Mouse (Mus musculus) olfactory bulb, adult 2 months (tissue): ENCODE measurements at regions not wholly inside any gene's neighbourhood (a gene's known extent, or its start where the extent isn't known, plus 50 kb on each side); places are given as distances from the start of the nearest gene placed in this dataset.

Source experiments
- H3K27ac ChIP-seq: fragments of 200-500 bp; 2 replicates; pipeline ENCODE4 v1.5.1; 2012; ENCODE audit warnings: low read depth, low read length; ENCODE audit not compliant: insufficient read depth
- H3K4me1 ChIP-seq: fragments of 200-500 bp; 2 replicates; pipeline ENCODE4 v1.6.1; 2012; ENCODE audit warnings: low read length; ENCODE audit not compliant: control insufficient read depth, insufficient read depth
- H3K4me3 ChIP-seq: fragments of 200-500 bp; 2 replicates; pipeline ENCODE4 v1.5.1; 2012; ENCODE audit warnings: mild to moderate bottlenecking, low read depth, low read length, moderate library complexity; ENCODE audit not compliant: insufficient read depth
- CTCF ChIP-seq: fragments of 200-500 bp; IDR thresholded peaks from 2 replicates; pipeline ENCODE4 v1.5.1; 2012; ENCODE audit warnings: low read depth, mild to moderate bottlenecking, low read length, moderate library complexity; ENCODE audit not compliant: insufficient read depth
- POLR2A ChIP-seq: fragments of 200-500 bp; IDR thresholded peaks from 2 replicates; pipeline ENCODE4 v1.6.1; 2012; ENCODE audit warnings: mild to moderate bottlenecking, low read depth, low read length, moderate library complexity; ENCODE audit not compliant: insufficient read depth
- WGBS: fragments of 180-500 bp; shearing (Covaris S2); methylation state at CpG from one replicate; pipeline ENCODE4 v1.1.7; 2018; 5-methylcytosine and 5-hydroxymethylcytosine counted together

DNA sequence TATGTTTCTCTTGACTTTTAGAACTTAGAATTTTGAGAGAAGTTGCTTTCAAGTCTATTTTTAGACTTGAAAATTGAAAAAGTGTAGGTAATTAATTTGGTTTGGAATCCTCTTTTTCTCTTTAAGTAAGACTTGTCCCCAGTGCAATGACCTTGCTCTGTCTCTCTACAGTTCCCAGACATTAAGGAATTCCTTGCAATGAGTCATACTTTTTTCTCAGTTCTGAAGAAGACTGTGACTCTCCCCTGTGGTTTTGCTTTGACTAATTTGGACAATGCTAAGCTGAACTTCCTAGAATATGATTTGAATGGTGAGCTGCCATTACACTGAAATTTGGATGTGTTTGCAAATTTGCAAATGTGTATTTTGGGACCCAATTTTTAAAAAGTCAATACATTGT, 445.0 kb upstream of the Stxbp6 start:
- TF ChIP-seq POLR2A (no peak), CTCF (no peak)
- Histone ChIP-seq H3K4me1 (no peaks in the 10 kb centered on the region), H3K27ac (no peak overlapping the region), H3K4me3 (no peak overlapping the region)

- H3K4me1 ChIP-seq, result no peaks in the 10 kb centered on the region
- no peak overlapping the region for H3K27ac ChIP-seq
- H3K4me3 ChIP-seq, result no peak overlapping the region
- 78% methylated on average over 3 of the region's 3 CpGs for WGBS
- TF ChIP-seq POLR2A, result no peak
- TF ChIP-seq CTCF, result no peak
Measured at GRCm38 (mm10) chr12:45514459-45514858, 439.9 kb upstream of the Stxbp6 start.

DNA sequence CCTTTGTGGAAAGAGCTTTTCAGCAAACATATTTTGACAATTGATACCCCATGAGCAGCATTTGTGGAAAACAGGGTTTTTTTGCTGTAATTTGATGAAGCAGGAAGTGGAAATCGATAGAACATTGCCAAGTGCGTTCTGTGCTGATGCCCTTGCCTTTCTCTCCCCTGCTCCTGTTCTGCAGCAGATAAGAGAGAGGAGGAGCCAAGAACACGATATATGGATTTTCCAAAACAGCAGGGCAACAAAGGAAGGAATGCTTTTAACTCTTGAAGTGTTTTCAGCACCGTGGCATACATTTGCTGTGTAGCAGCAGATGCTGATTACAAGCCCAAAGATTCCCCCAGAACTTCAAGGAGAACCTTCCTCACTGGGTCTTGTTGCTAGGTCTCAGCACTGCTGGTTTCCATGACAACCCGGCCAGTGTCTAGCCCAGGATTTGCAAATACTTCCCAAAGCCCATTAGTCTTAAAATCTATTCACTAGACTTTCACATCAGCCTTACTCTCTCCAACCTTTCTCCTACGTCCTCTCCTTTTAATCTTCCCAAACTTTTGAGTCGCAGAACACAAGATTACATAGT, 433.0 kb upstream of the Stxbp6 start:
- no peak overlapping the region for H3K27ac ChIP-seq
- TF ChIP-seq CTCF (no peak), POLR2A (no peak)
- H3K4me1 ChIP-seq, result no peaks in the 10 kb centered on the region
- H3K4me3 ChIP-seq, result no peak overlapping the region
- 42% methylated on average over 7 of the region's 7 CpGs for WGBS

GRCm38 (mm10) chr12:45499834-45500233, 425.3 kb upstream of the Stxbp6 start:
- Histone ChIP-seq H3K4me1 (no peaks in the 10 kb centered on the region), H3K4me3 (no peak overlapping the region), H3K27ac (no peak overlapping the region)
- WGBS, result 49% methylated on average over 6 of the region's 6 CpGs
- TF ChIP-seq POLR2A, result no peak

DNA sequence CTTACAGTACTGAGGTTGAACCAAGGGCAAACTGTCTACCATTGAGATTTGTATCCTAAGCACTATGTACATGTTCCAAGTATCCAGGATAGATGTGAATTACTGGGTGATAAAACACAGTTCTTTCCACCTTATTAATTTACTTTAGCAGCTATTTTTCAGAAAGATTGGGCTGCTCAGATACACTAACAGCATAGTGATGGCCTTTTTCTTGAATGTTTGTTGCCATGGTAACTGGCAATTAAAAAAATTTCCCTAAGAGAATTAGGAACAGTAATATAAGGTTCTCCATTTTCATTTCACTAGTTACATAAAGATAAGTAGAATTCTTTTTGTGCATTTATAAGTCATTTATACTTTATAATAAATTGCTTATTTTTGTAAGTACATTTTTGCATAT, 423.7 kb upstream of the Stxbp6 start:
- H3K4me3 ChIP-seq, result no peak overlapping the region
- H3K27ac ChIP-seq, result no peak overlapping the region
- H3K4me1 ChIP-seq, result no peaks in the 10 kb centered on the region
- TF ChIP-seq CTCF (no peak), POLR2A (no peak)

GRCm38 (mm10) chr12:45489029-45489428, 414.5 kb upstream of the Stxbp6 start:
- Histone ChIP-seq H3K27ac (no peak overlapping the region), H3K4me3 (no peak overlapping the region), H3K4me1 (no peaks in the 10 kb centered on the region)
- TF ChIP-seq CTCF (no peak), POLR2A (no peak)
- 81% methylated on average over 1 of the region's 1 CpGs for WGBS

DNA sequence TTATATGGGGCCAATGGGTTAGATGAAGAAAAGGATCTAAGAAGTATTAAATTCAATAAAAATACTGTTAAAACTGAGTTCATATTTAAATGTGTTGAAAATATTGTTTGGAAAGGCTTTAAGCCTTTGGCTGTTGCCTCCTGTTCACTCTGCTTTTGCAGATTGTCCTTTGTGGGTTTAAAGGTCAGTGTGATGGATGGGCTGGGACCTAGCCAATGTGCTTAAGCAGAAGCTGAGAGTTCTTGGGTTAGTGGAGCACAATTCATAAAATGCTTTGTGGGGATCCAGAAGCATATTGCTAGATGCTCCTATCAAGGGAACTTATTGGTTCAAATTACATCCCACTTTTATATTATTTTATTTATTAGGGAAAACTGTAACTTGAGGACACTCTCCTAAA, 402.4 kb upstream of the Stxbp6 start:
- TF ChIP-seq CTCF, result no peak

GRCm38 (mm10) chr12:45468093-45468492, 393.6 kb upstream of the Stxbp6 start:
- TF ChIP-seq POLR2A (no peak), CTCF (no peak)
- H3K4me1 ChIP-seq, result peaks cover 3% of the 10 kb centered on the region
- WGBS, result 51% methylated on average over 3 of the region's 3 CpGs
- no peak overlapping the region for H3K27ac ChIP-seq
- no peak overlapping the region for H3K4me3 ChIP-seq

More for the DNA sequence above, 402.4 kb upstream of the Stxbp6 start:
- Histone ChIP-seq H3K4me1 (no peaks in the 10 kb centered on the region), H3K27ac (no peak overlapping the region), H3K4me3 (no peak overlapping the region)

DNA sequence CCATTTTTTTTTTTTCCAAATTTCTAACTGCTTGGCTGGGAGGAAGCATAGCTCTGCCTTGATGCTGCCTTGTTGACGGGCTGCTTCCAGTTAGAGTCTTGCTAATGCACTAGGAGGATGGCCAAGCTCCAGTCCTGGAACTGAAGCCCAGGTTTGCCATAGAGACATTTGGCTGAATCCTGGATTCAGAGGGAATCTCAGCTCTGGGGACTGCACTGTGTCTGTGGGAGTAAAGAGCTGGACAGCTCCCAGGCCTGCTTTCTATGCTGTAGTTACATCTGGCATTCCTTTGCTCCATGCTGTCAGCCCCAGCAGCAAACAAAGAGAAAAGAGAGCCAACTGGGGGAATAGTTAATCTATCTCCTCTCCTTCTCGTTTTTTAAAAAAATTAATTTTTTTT, 392.5 kb upstream of the Stxbp6 start:
- Histone ChIP-seq H3K4me3 (no peak overlapping the region), H3K4me1 (peaks cover 3% of the 10 kb centered on the region), H3K27ac (peak overlapping the region; percentile 51; the same call in 1 of the 2 replicates)
- WGBS, result 35% methylated on average over 2 of the region's 2 CpGs
- TF ChIP-seq CTCF (no peak), POLR2A (no peak)

GRCm38 (mm10) chr12:45466066-45466465, 391.6 kb upstream of the Stxbp6 start:
- 67% methylated on average over 3 of the region's 3 CpGs for WGBS
- H3K27ac ChIP-seq, result no peak overlapping the region
- no peak overlapping the region for H3K4me3 ChIP-seq
- TF ChIP-seq POLR2A (no peak), CTCF (0 out of 2 replicates have a peak, but pooled peaks have one; percentile 28)
- H3K4me1 ChIP-seq, result peaks cover 3% of the 10 kb centered on the region
